ENCODE assay signal across 11 mouse cellular contexts in the genomic region with DNA sequence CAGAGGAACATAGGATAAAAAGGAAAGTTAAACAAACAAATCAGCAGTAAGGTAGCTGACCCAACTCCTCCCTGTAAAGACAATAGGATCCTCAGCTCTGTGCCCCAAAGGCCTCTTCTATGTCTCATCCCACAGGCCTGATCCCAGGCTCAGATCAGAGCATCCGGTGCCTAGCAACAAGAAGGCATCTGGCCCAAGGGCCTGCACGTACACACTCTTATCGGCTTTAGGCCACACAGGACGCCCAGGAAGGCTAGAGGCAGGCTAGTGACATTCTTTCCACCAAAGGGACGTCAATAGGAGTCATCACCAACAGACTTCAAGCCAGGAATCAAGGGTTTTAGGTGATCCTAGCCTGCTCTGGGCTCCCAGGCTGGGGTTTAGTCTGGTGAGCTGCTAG.
DNase-seq lines count a peak whose midpoint lies in the region; ATAC-seq and TF ChIP-seq lines count a peak whose summit lies in the region.
"Had no signal": no experiment of that assay in that cellular context is flagged by ENCODE, and none has a peak within 500 bp of the region (broad histone marks: within the 10 kb centered on the region; RNA-seq: fewer than 3 reads in every experiment).

No protein-coding gene starts in this region.

- TF ChIP-seq CTCF in kidney, postnatal 0 days (IDR thresholded peaks at IDR 0.05; ENCODE audit: low read depth) = no peak

- no peak overlapping the region for H3K4me3 ChIP-seq in kidney, postnatal 0 days (replicated peaks; ENCODE audit: low read depth, low read length)
- no peak overlapping the region for H3K4me3 ChIP-seq in heart, embryonic 14.5 days (ENCODE audit: control insufficient read depth in 1 of 2, insufficient read depth in 1 of 2, low read depth in 1 of 2, low read length in 2 of 2)
- H3K4me3 ChIP-seq in midbrain, embryonic 14.5 days (replicated peaks; ENCODE audit: low read depth, low read length) = no peak overlapping the region
- H3K4me3 ChIP-seq: megakaryocyte, embryonic 14.5 days had no signal

- ATAC-seq in kidney, postnatal 0 days (replicated peaks; ENCODE audit: low FRiP score, low read depth) = no peak
- peak; percentile 72 for ATAC-seq in heart, embryonic 14.5 days (ENCODE audit: insufficient number of reproducible peaks, insufficient read depth, low FRiP score, low read depth)
- ATAC-seq in midbrain, embryonic 14.5 days (ENCODE audit: low FRiP score, low TSS enrichment) = no peak
- ATAC-seq in cerebellum, adult (ENCODE audit: insufficient number of reproducible peaks, low FRiP score, low TSS enrichment) = no peak

- no peak overlapping the region for H3K9ac ChIP-seq in kidney, postnatal 0 days (ENCODE audit: low read depth, low read length)
- H3K9ac ChIP-seq in heart, embryonic 14.5 days (ENCODE audit: low read length) = no peak overlapping the region; the same call in 1 of the 2 replicates
- H3K9ac ChIP-seq in midbrain, embryonic 14.5 days (replicated peaks; ENCODE audit: low read length) = no peak overlapping the region

- DNase-seq in kidney, postnatal 0 days (ENCODE audit: low spot score) = peak; percentile 20
- DNase-seq in kidney, postnatal 14 days = no peak
- peak; percentile 70 for DNase-seq in ZHBTc4 (ENCODE audit: low read depth, low spot score)
- peak; percentile 42 for DNase-seq in midbrain, embryonic 14.5 days
- no peak for DNase-seq in B cell, adult 2 months
- DNase-seq in kidney, adult 11 months = no peak
- DNase-seq: layer of hippocampus, postnatal 36 days had no signal

- H3K4me1 ChIP-seq in kidney, postnatal 0 days (replicated peaks; ENCODE audit: insufficient read depth, low read length) = peaks cover 13% of the 10 kb centered on the region; the same call in 1 of the 2 replicates
- H3K4me1 ChIP-seq in heart, embryonic 14.5 days (ENCODE audit: control insufficient read depth in 2 of 2, insufficient read depth in 2 of 2, low read length in 2 of 2) = peaks cover 23 to 30% of the 10 kb centered on the region in 2 experiments
- H3K4me1 ChIP-seq in midbrain, embryonic 14.5 days (ENCODE audit: control insufficient read depth, insufficient read depth, low read length) = peaks cover 16% of the 10 kb centered on the region

- no peaks in the 10 kb centered on the region for H3K27me3 ChIP-seq in kidney, postnatal 0 days (ENCODE audit: insufficient read depth, low read length)
- H3K27me3 ChIP-seq in heart, embryonic 14.5 days (ENCODE audit: control insufficient read depth, insufficient read depth, low read length) = no peaks in the 10 kb centered on the region
- no peaks in the 10 kb centered on the region for H3K27me3 ChIP-seq in midbrain, embryonic 14.5 days (ENCODE audit: control insufficient read depth, insufficient read depth, low read length)

- no peaks in the 10 kb centered on the region for H3K9me3 ChIP-seq in kidney, postnatal 0 days (replicated peaks; ENCODE audit: low read length)
- 0 out of 2 replicates have a peak, but pooled peaks cover 3% of the 10 kb centered on the region for H3K9me3 ChIP-seq in heart, embryonic 14.5 days (ENCODE audit: control insufficient read depth, low read length)
- no peaks in the 10 kb centered on the region for H3K9me3 ChIP-seq in midbrain, embryonic 14.5 days (ENCODE audit: control insufficient read depth, low read length)
- H3K9me3 ChIP-seq: G1E had no signal

- H3K4me2 ChIP-seq in kidney, postnatal 0 days (ENCODE audit: low read length) = no peak overlapping the region
- no peak overlapping the region for H3K4me2 ChIP-seq in heart, embryonic 14.5 days (ENCODE audit: low read length)
- no peak overlapping the region for H3K4me2 ChIP-seq in midbrain, embryonic 14.5 days (ENCODE audit: low read length)

- 65% methylated on average over 5 of the region's 5 CpGs for WGBS in kidney, postnatal 0 days
- WGBS in heart, embryonic 14.5 days = 2% methylated on average over 5 of the region's 5 CpGs
- 7% methylated on average over 5 of the region's 5 CpGs for WGBS in midbrain, embryonic 14.5 days

- H3K36me3 ChIP-seq in kidney, postnatal 0 days (ENCODE audit: insufficient read depth, low read length) = no peaks in the 10 kb centered on the region
- no peaks in the 10 kb centered on the region for H3K36me3 ChIP-seq in heart, embryonic 14.5 days (ENCODE audit: control insufficient read depth, insufficient read depth, low read length)
- no peaks in the 10 kb centered on the region for H3K36me3 ChIP-seq in midbrain, embryonic 14.5 days (ENCODE audit: control insufficient read depth, insufficient read depth, low read length)
- H3K36me3 ChIP-seq: G1E had no signal

- H3K27ac ChIP-seq in kidney, postnatal 0 days = no peak overlapping the region; the same call in 1 of the 2 replicates
- peak overlapping the region; percentile 57 to 64 for H3K27ac ChIP-seq in heart, embryonic 14.5 days (replicated peaks in 1 of 2; ENCODE audit: control insufficient read depth in 1 of 2, insufficient read depth in 1 of 2, low read depth in 2 of 2, low read length in 2 of 2)
- H3K27ac ChIP-seq in midbrain, embryonic 14.5 days (replicated peaks; ENCODE audit: low read depth, low read length) = no peak overlapping the region

Comparison
In these comparisons a context has a peak if more than half of its experiments do, and no peak if none do; other contexts are left out.
1. DNase-seq: peak in kidney, postnatal 0 days (single experiment), ZHBTc4 (single experiment) and midbrain, embryonic 14.5 days (single experiment); none in kidney, postnatal 14 days (single experiment), B cell, adult 2 months (0 of 2) and kidney, adult 11 months (single experiment).
2. H3K27ac ChIP-seq: peak in heart, embryonic 14.5 days (2 of 2); none in kidney, postnatal 0 days (single experiment) and midbrain, embryonic 14.5 days (single experiment).